ENCODE assay signal across 12 mouse cellular contexts in genomic region chr12:79850021-79850420, GRCm38 (mm10).
DNase-seq lines count a peak whose midpoint lies in the region; ATAC-seq lines count a peak whose summit lies in the region.
"Had no signal": no experiment of that assay in that cellular context is flagged by ENCODE, and none has a peak within 500 bp of the region (broad histone marks: within the 10 kb centered on the region; RNA-seq: fewer than 3 reads in every experiment).

No protein-coding gene starts in this region.

- H3K4me3 ChIP-seq in intestine, embryonic 14.5 days (ENCODE audit: low read depth, low read length) = no peak overlapping the region
- H3K4me3 ChIP-seq in intestine, embryonic 15.5 days (replicated peaks) = no peak overlapping the region
- H3K4me3 ChIP-seq: hindbrain, embryonic 15.5 days; limb, embryonic 13.5 days had no signal

- no peaks in the 10 kb centered on the region for H3K27me3 ChIP-seq in intestine, embryonic 14.5 days (replicated peaks; ENCODE audit: control insufficient read depth, insufficient read depth, low read length)
- no peaks in the 10 kb centered on the region for H3K27me3 ChIP-seq in intestine, embryonic 15.5 days (replicated peaks)
- H3K27me3 ChIP-seq: hindbrain, embryonic 15.5 days; limb, embryonic 13.5 days had no signal

- no peak for DNase-seq in intestine, embryonic 14.5 days (ENCODE audit: low spot score)
- DNase-seq in NIH3T3 (ENCODE audit: low read depth) = peak; percentile 46
- DNase-seq in kidney, adult 8-10 months = peak; percentile 29 to 35
- DNase-seq in lung, postnatal 10 days = peak; percentile 66
- DNase-seq in retina, postnatal 1 day = no peak
- no peak for DNase-seq in c-Kit-positive CD71-positive TER-119-positive erythroid progenitor cells, embryonic 14.5 days (ENCODE audit: low spot score)
- DNase-seq: forebrain, postnatal 0 days; gastrocnemius, postnatal 36 days; thymus, postnatal 14 days had no signal

- no peaks in the 10 kb centered on the region for H3K36me3 ChIP-seq in intestine, embryonic 14.5 days (ENCODE audit: control insufficient read depth, insufficient read depth, low read length)
- H3K36me3 ChIP-seq in intestine, embryonic 15.5 days = no peaks in the 10 kb centered on the region
- H3K36me3 ChIP-seq: hindbrain, embryonic 15.5 days; limb, embryonic 13.5 days had no signal

- H3K27ac ChIP-seq in intestine, embryonic 14.5 days (ENCODE audit: low read depth) = peak overlapping the region; percentile 62; the same call in 1 of the 2 replicates
- no peak overlapping the region for H3K27ac ChIP-seq in intestine, embryonic 15.5 days
- H3K27ac ChIP-seq: hindbrain, embryonic 15.5 days; limb, embryonic 13.5 days had no signal

- no peak overlapping the region for H3K9ac ChIP-seq in intestine, embryonic 14.5 days (ENCODE audit: low read length)
- no peak overlapping the region for H3K9ac ChIP-seq in intestine, embryonic 15.5 days
- H3K9ac ChIP-seq: forebrain, postnatal 0 days; hindbrain, embryonic 15.5 days; limb, embryonic 13.5 days had no signal

- 0 out of 2 replicates have a peak, but pooled peaks cover 4% of the 10 kb centered on the region for H3K9me3 ChIP-seq in intestine, embryonic 14.5 days (ENCODE audit: control insufficient read depth, low read length)
- H3K9me3 ChIP-seq in intestine, embryonic 15.5 days = no peaks in the 10 kb centered on the region
- H3K9me3 ChIP-seq: hindbrain, embryonic 15.5 days had no signal

- 74% methylated on average over 5 of the region's 5 CpGs for WGBS in intestine, embryonic 14.5 days
- WGBS in intestine, embryonic 15.5 days = 77% methylated on average over 5 of the region's 5 CpGs

- ATAC-seq in intestine, embryonic 14.5 days (replicated peaks; ENCODE audit: low FRiP score, low TSS enrichment, low read depth) = no peak
- ATAC-seq in intestine, embryonic 15.5 days = no peak
- ATAC-seq: forebrain, postnatal 0 days had no signal

- H3K4me1 ChIP-seq in intestine, embryonic 14.5 days (replicated peaks; ENCODE audit: control insufficient read depth, insufficient read depth, low read length) = peaks cover 27% of the 10 kb centered on the region
- peaks cover 15% of the 10 kb centered on the region for H3K4me1 ChIP-seq in intestine, embryonic 15.5 days (replicated peaks)

- no peak overlapping the region for H3K4me2 ChIP-seq in intestine, embryonic 14.5 days (ENCODE audit: low read length)
- no peak overlapping the region for H3K4me2 ChIP-seq in intestine, embryonic 15.5 days (replicated peaks)
- H3K4me2 ChIP-seq: hindbrain, embryonic 15.5 days; limb, embryonic 13.5 days had no signal

Comparison
In these comparisons a context has a peak if more than half of its experiments do, and no peak if none do; other contexts are left out.
1. DNase-seq: peak in NIH3T3 (single experiment), kidney, adult 8-10 months (2 of 2) and lung, postnatal 10 days (single experiment); none in intestine, embryonic 14.5 days (single experiment), retina, postnatal 1 day (single experiment) and c-Kit-positive CD71-positive TER-119-positive erythroid progenitor cells, embryonic 14.5 days (single experiment).